Mouse (Mus musculus): ENCODE data around the gene Sema3g. TPM values are rescaled to one million over a fixed set of nuclear protein-coding genes. Genes with fewer than 3 reads are reported as not detected.

The Sema3g gene
- polyA plus RNA-seq, 1 experiment: not detected

- Histone ChIP-seq H3K4me3 (replicated peaks) (no peak overlapping the region), H3K4me1 (peaks cover 15% of the 10 kb centered on the region), H3K27me3 (replicated peaks) (no peaks in the 10 kb centered on the region), H3K9me3 (no peaks in the 10 kb centered on the region), H3K36me3 (replicated peaks; ENCODE audit: low read length) (peaks cover 92% of the 10 kb centered on the region)
- no peak for TF ChIP-seq GATA1 (IDR thresholded peaks at IDR 0.05; ENCODE audit: borderline replicate concordance, low read length)
- no peak for TF ChIP-seq FLI1 (IDR thresholded peaks at IDR 0.05; ENCODE audit: low read length)
Observed at GRCm38 (mm10) chr14:31258476-31259050, 40.9 kb downstream of the Sema3g start.

GRCm38 (mm10) chr14:31260374-31260773 is 42.7 kb downstream of the Sema3g start:
- H3K9me3 ChIP-seq: no peaks in the 10 kb centered on the region
- H3K27me3 ChIP-seq (replicated peaks): peaks cover 13% of the 10 kb centered on the region
- peaks cover 73% of the 10 kb centered on the region for H3K36me3 ChIP-seq (replicated peaks; ENCODE audit: low read length)
- peaks cover 13% of the 10 kb centered on the region for H3K4me1 ChIP-seq
- TF ChIP-seq GATA1 (IDR thresholded peaks at IDR 0.05; ENCODE audit: borderline replicate concordance, low read length) (no peak), FLI1 (IDR thresholded peaks at IDR 0.05; ENCODE audit: low read length) (no peak)
- no peak overlapping the region for H3K4me3 ChIP-seq (replicated peaks)

GRCm38 (mm10) chr14:31260932-31261331 is 43.3 kb downstream of the Sema3g start:
- no peak for TF ChIP-seq GATA1 (IDR thresholded peaks at IDR 0.05; ENCODE audit: borderline replicate concordance, low read length)
- no peak for TF ChIP-seq FLI1 (IDR thresholded peaks at IDR 0.05; ENCODE audit: low read length)
- Histone ChIP-seq H3K4me1 (peaks cover 13% of the 10 kb centered on the region), H3K4me3 (replicated peaks) (no peak overlapping the region), H3K9me3 (no peaks in the 10 kb centered on the region), H3K36me3 (replicated peaks; ENCODE audit: low read length) (peaks cover 68% of the 10 kb centered on the region), H3K27me3 (replicated peaks) (peaks cover 17% of the 10 kb centered on the region)

GRCm38 (mm10) chr14:31267649-31268048 is 50.0 kb downstream of the Sema3g start:
- peaks cover under 1% of the 10 kb centered on the region for H3K36me3 ChIP-seq (replicated peaks; ENCODE audit: low read length)
- no peaks in the 10 kb centered on the region for H3K9me3 ChIP-seq
- H3K27me3 ChIP-seq (replicated peaks): peaks cover 74% of the 10 kb centered on the region
- peaks cover 12% of the 10 kb centered on the region; the same call in 1 of the 2 replicates for H3K4me1 ChIP-seq
- no peak overlapping the region for H3K4me3 ChIP-seq (replicated peaks)
- TF ChIP-seq FLI1 (IDR thresholded peaks at IDR 0.05; ENCODE audit: low read length): no peak
- no peak for TF ChIP-seq GATA1 (IDR thresholded peaks at IDR 0.05; ENCODE audit: borderline replicate concordance, low read length)

GRCm38 (mm10) chr14:31268301-31269001 is 50.8 kb downstream of the Sema3g start:
- no peaks in the 10 kb centered on the region for H3K9me3 ChIP-seq
- peaks cover 74% of the 10 kb centered on the region for H3K27me3 ChIP-seq (replicated peaks)
- H3K4me3 ChIP-seq (replicated peaks): no peak overlapping the region
- H3K4me1 ChIP-seq: peaks cover 13% of the 10 kb centered on the region; the same call in 1 of the 2 replicates
- H3K36me3 ChIP-seq (replicated peaks; ENCODE audit: low read length): no peaks in the 10 kb centered on the region
- TF ChIP-seq FLI1 (IDR thresholded peaks at IDR 0.05; ENCODE audit: low read length) (no peak), GATA1 (IDR thresholded peaks at IDR 0.05; ENCODE audit: borderline replicate concordance, low read length) (no peak)

GRCm38 (mm10) chr14:31269456-31270100 is 51.9 kb downstream of the Sema3g start:
- no peak overlapping the region for H3K4me3 ChIP-seq (replicated peaks)
- TF ChIP-seq FLI1 (IDR thresholded peaks at IDR 0.05; ENCODE audit: low read length): no peak
- no peak for TF ChIP-seq GATA1 (IDR thresholded peaks at IDR 0.05; ENCODE audit: borderline replicate concordance, low read length)

GRCm38 (mm10) chr14:31271121-31271520 is 53.5 kb downstream of the Sema3g start:
- Histone ChIP-seq H3K4me3 (replicated peaks) (no peak overlapping the region), H3K9me3 (no peaks in the 10 kb centered on the region), H3K36me3 (replicated peaks; ENCODE audit: low read length) (no peaks in the 10 kb centered on the region), H3K4me1 (peaks cover 13% of the 10 kb centered on the region; the same call in 1 of the 2 replicates), H3K27me3 (replicated peaks) (peaks cover 63% of the 10 kb centered on the region)
- TF ChIP-seq GATA1 (IDR thresholded peaks at IDR 0.05; ENCODE audit: borderline replicate concordance, low read length) (no peak), FLI1 (IDR thresholded peaks at IDR 0.05; ENCODE audit: low read length) (no peak)

More at GRCm38 (mm10) chr14:31269456-31270100, 51.9 kb downstream of the Sema3g start:
- Histone ChIP-seq H3K36me3 (replicated peaks; ENCODE audit: low read length) (no peaks in the 10 kb centered on the region), H3K27me3 (replicated peaks) (peaks cover 72% of the 10 kb centered on the region), H3K9me3 (no peaks in the 10 kb centered on the region), H3K4me1 (peaks cover 13% of the 10 kb centered on the region; the same call in 1 of the 2 replicates)

GRCm38 (mm10) chr14:31272164-31272563 is 54.5 kb downstream of the Sema3g start:
- no peak for TF ChIP-seq FLI1 (IDR thresholded peaks at IDR 0.05; ENCODE audit: low read length)
- TF ChIP-seq GATA1 (IDR thresholded peaks at IDR 0.05; ENCODE audit: borderline replicate concordance, low read length): no peak
- peaks cover 60% of the 10 kb centered on the region for H3K27me3 ChIP-seq (replicated peaks)
- peaks cover 13% of the 10 kb centered on the region; the same call in 1 of the 2 replicates for H3K4me1 ChIP-seq
- H3K36me3 ChIP-seq (replicated peaks; ENCODE audit: low read length): no peaks in the 10 kb centered on the region
- H3K9me3 ChIP-seq: no peaks in the 10 kb centered on the region
- H3K4me3 ChIP-seq (replicated peaks): no peak overlapping the region

Other genes starting within 250 kb of the Sema3g start
- gene Glt8d1, start 216.5 kb upstream of the Sema3g start, polyA plus RNA-seq (2012; ENCODE audit: insufficient read depth, low replicate concordance): 6.5 and 7.5 TPM in 2 replicates
- gene Spcs1, start 216.2 kb upstream of the Sema3g start, polyA plus RNA-seq (2012; ENCODE audit: insufficient read depth, low replicate concordance): 10.3 and 51.5 TPM in 2 replicates
- gene Pbrm1, start 198.7 kb upstream of the Sema3g start, polyA plus RNA-seq (2012; ENCODE audit: insufficient read depth, low replicate concordance): 3.7 and 3.8 TPM in 2 replicates
- 8.2 TPM in 1 of 2 replicates, not detected in the other for gene Gnl3, start 198.7 kb upstream of the Sema3g start, polyA plus RNA-seq (2012; ENCODE audit: insufficient read depth, low replicate concordance)
- gene Smim4, start 88.9 kb upstream of the Sema3g start, polyA plus RNA-seq (2012; ENCODE audit: insufficient read depth, low replicate concordance): 75.6 and 108 TPM in 2 replicates
- gene Nt5dc2, start 86.8 kb upstream of the Sema3g start, polyA plus RNA-seq (2012; ENCODE audit: insufficient read depth, low replicate concordance): 31.4 and 70.8 TPM in 2 replicates
- 5.0 and 11.7 TPM in 2 replicates for gene Stab1, start 49.2 kb upstream of the Sema3g start, polyA plus RNA-seq (2012; ENCODE audit: insufficient read depth, low replicate concordance)
- 0.23 TPM in 1 of 2 replicates, not detected in the other for gene Tnnc1, start 9.5 kb upstream of the Sema3g start, polyA plus RNA-seq (2012; ENCODE audit: insufficient read depth, low replicate concordance)
- 148 and 152 TPM in 2 replicates for gene Nisch, start 914 bp upstream of the Sema3g start, polyA plus RNA-seq (2012; ENCODE audit: insufficient read depth, low replicate concordance)
- 0.93 and 1.7 TPM in 2 replicates for gene Phf7, start 33.5 kb downstream of the Sema3g start, polyA plus RNA-seq (2012; ENCODE audit: insufficient read depth, low replicate concordance)
- gene Bap1, start 33.6 kb downstream of the Sema3g start, polyA plus RNA-seq (2012; ENCODE audit: insufficient read depth, low replicate concordance): 52.1 and 63.2 TPM in 2 replicates
- gene Dnah1, start 106.0 kb downstream of the Sema3g start, polyA plus RNA-seq (2012; ENCODE audit: insufficient read depth, low replicate concordance): 0.06 TPM in 1 of 2 replicates, not detected in the other
- gene Capn7, start 118.8 kb downstream of the Sema3g start, polyA plus RNA-seq (2012; ENCODE audit: insufficient read depth, low replicate concordance): 0.60 and 1.9 TPM in 2 replicates
- gene Sh3bp5, start 218.2 kb downstream of the Sema3g start, polyA plus RNA-seq (2012; ENCODE audit: insufficient read depth, low replicate concordance): 2.2 TPM in 1 of 2 replicates, not detected in the other

All from megakaryocyte, embryonic 14.5 days (primary cell).